Mouse (Mus musculus) embryonic fibroblast, embryonic 13.5 days (primary cell): ENCODE data around the gene Sh3rf1. TPM values are rescaled to one million over a fixed set of nuclear protein-coding genes. Genes with fewer than 3 reads are reported as not detected.

Source experiments
- H3K27ac ChIP-seq: 2 replicates; pipeline ENCODE4 v1.5.1; 2012; ENCODE audit warnings: low read length, control low read depth, inconsistent platforms; ENCODE audit not compliant: insufficient read depth
- H3K4me1 ChIP-seq: 2 replicates; pipeline ENCODE4 v1.6.1; 2011; ENCODE audit warnings: low read length; ENCODE audit not compliant: control insufficient read depth, insufficient read depth
- H3K4me3 ChIP-seq: 2 replicates; pipeline ENCODE4 v1.5.1; 2011; ENCODE audit warnings: mild to moderate bottlenecking, control low read depth, low read length; ENCODE audit not compliant: insufficient read depth
- CTCF ChIP-seq: IDR thresholded peaks from 2 replicates; pipeline ENCODE4 v1.5.1; 2011; ENCODE audit warnings: mild to moderate bottlenecking, control low read depth, low read length, moderate library complexity, borderline replicate concordance; ENCODE audit not compliant: insufficient read depth
- POLR2A ChIP-seq: IDR thresholded peaks from 2 replicates; pipeline ENCODE4 v1.6.1; 2011; ENCODE audit warnings: low read depth, mild to moderate bottlenecking, control low read depth, low read length, moderate library complexity
- polyA plus RNA-seq: library from polyadenylated mRNA; stranded (reverse); fragments of >200 nt; gene quantifications from 2 replicates; pipeline ENCODE4 v1.2.4, GENCODE M21; 2011; ENCODE audit warnings: low read depth; ENCODE audit not compliant: missing spikeins, insufficient read length

The Sh3rf1 gene
- polyA plus RNA-seq: 10.9 and 20.5 TPM in 2 replicates

DNA sequence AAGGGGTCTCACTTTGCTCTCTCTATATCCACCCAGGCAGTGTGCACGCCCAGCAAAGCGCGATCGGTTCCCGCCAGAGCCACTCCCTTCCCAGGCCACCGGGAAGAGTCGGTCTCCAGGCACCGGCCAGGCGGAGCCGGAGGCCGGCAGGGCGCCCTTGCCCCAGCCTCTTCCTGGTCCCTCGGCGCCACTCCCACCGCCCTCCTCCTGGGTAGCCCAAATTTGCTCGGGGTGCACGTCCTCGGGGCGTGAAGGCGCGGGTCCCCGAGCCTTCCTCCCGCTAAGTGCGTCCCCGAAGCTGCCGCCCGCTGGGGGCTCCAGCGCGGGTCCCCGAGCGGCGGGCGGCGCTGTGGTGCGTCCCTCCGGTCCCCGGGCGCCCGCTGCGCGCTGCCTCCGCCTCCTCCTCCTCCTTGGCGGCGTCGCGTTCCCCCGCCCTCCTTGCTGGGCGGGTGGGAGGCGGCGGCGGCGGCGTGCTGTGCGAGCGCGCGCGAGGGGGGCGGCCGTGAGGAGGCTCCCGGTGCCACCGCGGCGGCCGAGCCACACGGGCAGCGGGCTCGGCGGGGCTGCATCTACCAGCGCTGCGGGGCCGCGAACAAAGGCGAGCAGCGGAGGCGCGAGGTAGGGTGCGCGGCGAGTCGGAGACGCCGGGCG, at the start of gene Sh3rf1:
TSS of gene Sh3rf1 (plus strand) at position 144 of the 651 bp plus-strand sequence.
- H3K4me1 ChIP-seq: peaks cover 4% of the 10 kb centered on the region; the same call in 1 of the 2 replicates
- H3K4me3 ChIP-seq: peak within 1 kb of the TSS; percentile 95
- TF ChIP-seq CTCF: no peak
- TF ChIP-seq POLR2A: peak; percentile 58
- peak within 1 kb of the TSS; percentile 35 for H3K27ac ChIP-seq

DNA sequence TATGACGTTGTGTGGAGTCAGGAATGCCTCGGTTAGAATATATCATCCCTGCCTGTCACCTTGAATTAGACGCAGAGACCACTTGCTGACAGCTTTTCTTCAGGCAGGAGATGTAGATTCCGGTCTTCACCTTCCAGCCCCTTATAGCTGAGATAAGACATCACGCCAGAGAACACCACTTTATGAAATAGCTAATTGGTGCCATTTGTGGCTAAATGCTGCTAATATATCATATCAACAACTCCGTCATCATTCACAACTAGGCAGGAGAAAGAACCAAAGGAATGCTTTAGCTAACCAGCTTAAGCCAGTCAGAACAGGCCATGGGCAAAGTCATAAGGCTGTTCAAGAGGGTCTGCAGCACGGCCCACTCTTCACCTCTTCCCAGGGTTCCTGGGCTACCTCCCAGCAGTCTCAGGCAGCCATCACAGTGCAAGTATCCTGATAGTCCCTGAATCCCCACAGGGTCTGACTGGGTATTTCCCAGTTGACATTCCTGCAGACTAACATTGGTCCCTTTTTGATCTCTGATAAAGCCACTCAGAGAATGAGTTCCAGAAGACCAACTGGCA, 49.7 kb upstream of the Sh3rf1 start:
- no peak overlapping the region for H3K27ac ChIP-seq
- TF ChIP-seq CTCF (no peak), POLR2A (no peak)
- H3K4me3 ChIP-seq: no peak overlapping the region
- no peaks in the 10 kb centered on the region; the same call in 1 of the 2 replicates for H3K4me1 ChIP-seq

DNA sequence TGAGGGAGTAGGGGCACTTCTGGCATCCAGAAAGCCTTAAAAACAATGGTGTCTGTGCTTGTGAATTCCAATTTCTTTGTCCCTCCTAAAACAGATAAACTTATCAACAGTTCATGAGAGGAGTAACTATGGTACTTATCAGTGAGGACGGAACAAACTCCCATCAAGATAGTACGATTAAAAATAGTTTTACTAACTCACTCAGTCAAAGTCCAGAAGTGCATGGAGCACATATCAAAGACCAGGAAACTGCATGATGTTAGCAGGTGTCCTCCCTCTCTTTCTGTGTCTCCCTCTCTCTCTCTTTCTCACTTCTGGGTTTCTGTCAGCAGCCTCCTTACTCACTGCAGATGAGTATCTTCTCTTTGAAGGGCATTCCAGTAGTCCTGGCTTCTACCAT, 47.8 kb upstream of the Sh3rf1 start:
- H3K4me3 ChIP-seq: no peak overlapping the region
- H3K27ac ChIP-seq: no peak overlapping the region
- TF ChIP-seq CTCF (no peak), POLR2A (no peak)
- no peaks in the 10 kb centered on the region; the same call in 1 of the 2 replicates for H3K4me1 ChIP-seq

DNA sequence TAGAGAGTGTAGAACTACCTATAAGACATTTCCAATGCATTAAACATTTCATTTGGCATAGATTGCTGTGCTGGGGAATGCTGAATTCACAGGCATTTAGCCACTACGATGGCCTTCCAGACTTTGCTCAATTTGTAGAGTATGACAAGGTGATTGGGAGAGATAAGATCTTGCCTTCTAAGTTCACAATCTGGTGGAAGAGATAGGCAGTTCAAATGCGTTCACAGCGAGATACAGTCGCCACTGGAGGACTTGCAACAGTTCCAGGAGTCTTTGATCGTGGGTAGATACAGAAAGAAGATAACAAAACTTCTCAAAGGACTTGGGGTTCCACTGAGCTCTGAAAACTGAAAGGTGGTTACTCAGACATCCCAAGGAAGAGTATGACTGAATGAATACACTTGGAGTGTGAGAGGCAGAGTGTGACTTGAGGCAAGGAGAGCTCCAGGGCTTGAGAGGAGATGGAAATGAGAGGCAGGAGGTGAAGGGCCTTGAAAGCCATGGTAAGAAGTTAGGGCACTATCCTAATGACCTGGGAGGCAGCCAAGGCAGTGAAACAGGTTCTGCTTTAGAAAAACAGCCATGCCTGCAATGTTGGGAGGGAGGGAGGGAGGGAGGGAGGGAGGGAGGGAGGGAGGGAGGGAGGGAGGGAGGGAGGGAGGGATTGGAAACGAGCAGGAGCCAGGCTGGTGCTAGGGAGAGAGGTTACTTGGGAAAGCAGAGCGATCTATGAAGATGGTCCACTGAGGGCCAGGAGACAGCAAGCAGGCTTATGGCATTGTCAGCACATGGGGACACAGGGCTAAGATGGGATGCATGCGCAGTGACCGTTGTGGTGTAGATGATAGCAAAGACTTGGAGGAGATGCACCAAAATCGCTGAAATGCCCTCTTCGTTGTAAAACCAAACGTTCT, 45.7 kb upstream of the Sh3rf1 start:
- no peak overlapping the region for H3K4me3 ChIP-seq
- no peaks in the 10 kb centered on the region; the same call in 1 of the 2 replicates for H3K4me1 ChIP-seq
- H3K27ac ChIP-seq: no peak overlapping the region
- TF ChIP-seq POLR2A: no peak
- no peak for TF ChIP-seq CTCF

DNA sequence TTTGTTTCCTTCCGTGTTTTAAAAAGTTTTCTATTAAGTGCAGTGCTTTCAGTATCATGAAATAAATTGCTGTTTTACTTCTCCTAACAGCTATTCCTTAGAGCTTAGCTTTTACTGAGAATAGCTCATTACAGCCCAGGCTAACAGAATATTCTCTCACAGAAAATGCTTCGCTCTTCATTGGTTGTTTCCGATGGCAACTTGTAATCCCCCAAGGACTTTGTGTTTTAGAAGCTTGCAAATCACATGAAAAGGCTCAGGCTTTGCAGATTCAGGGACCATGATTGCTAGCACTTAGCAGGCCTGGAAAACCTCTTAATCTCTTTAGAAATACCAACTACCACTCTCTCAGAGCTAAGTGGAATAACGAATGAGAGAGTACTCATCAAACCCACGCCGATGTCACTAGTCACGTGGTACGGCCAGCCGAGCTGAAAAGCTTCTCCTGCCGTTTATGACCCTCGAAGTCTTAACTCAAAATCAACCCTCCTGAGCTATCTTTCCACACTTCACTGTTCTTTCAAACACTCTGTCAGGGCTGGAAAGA, 45.0 kb upstream of the Sh3rf1 start:
- TF ChIP-seq CTCF (no peak), POLR2A (no peak)
- no peaks in the 10 kb centered on the region; the same call in 1 of the 2 replicates for H3K4me1 ChIP-seq

DNA sequence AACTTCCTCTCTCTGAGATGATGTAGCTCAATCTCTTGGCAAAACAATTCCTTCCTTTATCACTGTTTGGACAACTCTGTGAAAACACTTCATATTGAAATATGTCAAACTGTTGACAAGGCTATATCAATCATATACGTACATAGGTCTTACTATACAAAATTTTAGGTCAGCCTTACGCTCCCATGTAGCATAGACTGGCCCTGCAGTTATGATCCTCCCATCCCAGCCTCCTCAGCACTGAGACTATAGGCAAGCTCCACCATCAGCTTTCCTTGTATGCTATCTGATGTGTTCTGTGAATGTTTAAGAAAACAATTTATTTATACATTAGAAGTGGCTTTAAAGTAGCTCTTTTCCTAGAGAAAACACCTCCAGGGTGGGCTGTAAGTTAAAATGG, 42.1 kb upstream of the Sh3rf1 start:
- Histone ChIP-seq H3K4me1 (no peaks in the 10 kb centered on the region), H3K27ac (no peak overlapping the region), H3K4me3 (no peak overlapping the region)
- TF ChIP-seq CTCF: no peak
- no peak for TF ChIP-seq POLR2A

More for the DNA sequence above, 45.0 kb upstream of the Sh3rf1 start:
- Histone ChIP-seq H3K27ac (no peak overlapping the region), H3K4me3 (no peak overlapping the region)

DNA sequence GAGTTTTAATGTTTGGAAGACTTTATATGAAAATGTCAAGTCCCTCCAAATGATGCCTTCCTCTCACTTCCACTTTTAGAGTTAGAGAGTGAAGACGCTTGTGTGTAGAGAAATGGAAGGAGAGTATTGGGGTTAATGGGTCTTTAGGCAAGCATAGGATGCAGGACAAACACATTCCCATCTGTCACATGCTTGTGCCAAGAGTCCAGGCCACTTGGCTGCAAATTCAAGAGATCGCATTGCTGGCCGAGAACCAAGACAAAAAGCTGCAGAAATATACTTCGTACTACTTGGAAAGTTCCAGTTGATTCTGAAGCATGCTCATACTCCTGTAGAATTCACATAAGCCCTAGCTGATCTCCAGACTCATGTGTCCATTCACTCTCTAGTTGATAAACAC, 41.7 kb upstream of the Sh3rf1 start:
- TF ChIP-seq POLR2A (no peak), CTCF (no peak)
- H3K4me3 ChIP-seq: no peak overlapping the region
- H3K4me1 ChIP-seq: no peaks in the 10 kb centered on the region
- no peak overlapping the region for H3K27ac ChIP-seq

DNA sequence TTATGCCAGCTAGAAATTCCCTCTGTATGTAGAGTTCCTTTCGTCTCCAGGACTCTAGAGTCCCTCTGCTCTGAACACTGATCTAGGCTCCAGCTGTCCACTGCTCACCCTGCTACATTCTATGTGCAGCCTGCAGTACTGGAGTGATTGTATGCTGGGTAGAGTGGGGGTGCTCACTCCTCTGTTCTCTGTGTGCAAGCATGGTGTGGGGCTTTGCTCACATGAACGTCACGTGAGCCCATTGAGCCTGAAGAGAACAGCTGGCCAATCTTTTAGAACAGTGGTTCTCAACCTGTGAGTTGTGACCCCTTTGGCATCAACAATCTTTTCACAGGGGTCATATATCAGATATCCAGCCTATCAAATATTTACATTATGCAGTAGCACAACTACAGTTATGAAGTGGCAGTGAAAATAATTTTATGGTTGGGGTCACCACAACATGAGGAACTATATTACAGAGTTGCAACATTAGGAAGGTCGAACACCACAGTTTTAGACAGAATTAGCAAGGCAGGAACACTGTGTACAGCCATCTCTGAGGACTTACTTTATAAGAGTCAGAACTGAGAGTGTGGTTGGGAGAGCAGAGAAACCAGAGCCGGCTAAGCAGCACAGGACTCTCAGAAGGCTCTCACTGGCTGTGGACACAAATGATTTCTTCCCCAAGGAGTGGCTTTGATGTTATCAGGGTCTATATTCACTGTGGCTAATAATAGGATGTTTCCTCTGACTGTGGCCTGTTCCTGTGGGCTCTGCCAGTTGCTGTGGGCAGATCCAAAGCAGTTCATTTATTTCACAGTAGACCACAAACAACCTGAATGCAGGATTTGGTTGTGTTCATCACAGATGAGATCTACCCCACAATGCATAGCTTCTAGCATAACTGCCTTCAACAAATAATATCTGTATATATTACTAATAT, 38.1 kb upstream of the Sh3rf1 start:
- Histone ChIP-seq H3K4me3 (no peak overlapping the region), H3K27ac (no peak overlapping the region), H3K4me1 (no peaks in the 10 kb centered on the region)
- no peak for TF ChIP-seq CTCF
- no peak for TF ChIP-seq POLR2A
